Mouse (Mus musculus) layer of hippocampus, postnatal 25 days (tissue): Measurements from ENCODE around the gene Gmfb. TPM values are rescaled to one million over a fixed set of nuclear protein-coding genes. Genes with fewer than 3 reads are reported as not detected.

ENCODE experiments used
- DNase-seq, 2 experiments: peaks; one replicate each; pipeline ENCODE4 v3.0.0; 2022; ENCODE audit warnings: mixed read lengths in 2 of 2, low spot score in 1 of 2; ENCODE audit errors: extremely low spot score in 1 of 2
- total RNA-seq, 2 experiments: library from RNA; stranded (reverse); gene quantifications; 2 replicates each; pipeline ENCODE4 v1.2.3; 2021

Gene Gmfb
- total RNA-seq, 2 experiments from 2014 or later = 163 to 168 TPM

DNA sequence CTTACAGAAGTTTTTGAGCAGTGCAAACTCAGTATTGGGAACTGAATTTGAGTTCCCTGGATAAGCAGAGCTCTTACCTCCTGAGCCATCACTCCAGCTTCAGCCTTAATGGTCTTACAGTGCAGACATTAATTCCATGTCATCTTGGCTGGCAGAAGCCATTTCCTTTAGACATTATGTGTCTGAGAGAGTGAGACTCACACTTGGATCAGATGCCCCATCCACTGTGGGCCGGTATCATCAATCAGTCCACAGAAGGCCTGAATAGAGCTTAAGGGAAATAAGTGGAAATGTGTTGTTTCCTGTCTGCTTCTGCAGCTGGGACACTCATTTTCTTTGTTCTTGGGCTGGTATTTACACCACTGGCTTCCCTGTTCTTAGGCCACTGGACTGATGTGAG is 18.3 kb downstream of the Gmfb start:
- no peak for DNase-seq

GRCm38 (mm10) chr14:46803259-46803658 is 18.8 kb downstream of the Gmfb start:
- no peak for DNase-seq

GRCm38 (mm10) chr14:46800684-46801345 is 21.2 kb downstream of the Gmfb start:
- DNase-seq = no peak

GRCm38 (mm10) chr14:46794157-46794556 is 27.9 kb downstream of the Gmfb start:
- DNase-seq = no peak

DNA sequence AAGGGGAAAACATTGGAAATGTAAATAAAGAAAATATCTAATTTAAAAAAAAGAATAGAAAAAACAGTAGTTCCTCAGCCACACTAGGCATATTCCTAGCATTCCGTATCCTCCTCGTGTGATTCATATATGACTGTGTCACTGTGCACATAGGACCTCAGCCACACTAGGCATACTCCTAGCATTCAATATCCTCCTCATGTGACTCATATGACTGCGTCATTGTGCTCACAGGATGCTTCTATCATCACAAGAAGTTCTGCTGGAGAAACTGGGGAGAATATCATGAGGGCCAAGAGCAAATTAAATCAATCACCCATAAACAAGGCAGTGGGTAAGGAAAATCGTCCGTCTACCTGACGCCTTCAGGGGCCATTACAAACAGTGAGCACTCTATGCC is 31.3 kb downstream of the Gmfb start:
- DNase-seq = no peak

DNA sequence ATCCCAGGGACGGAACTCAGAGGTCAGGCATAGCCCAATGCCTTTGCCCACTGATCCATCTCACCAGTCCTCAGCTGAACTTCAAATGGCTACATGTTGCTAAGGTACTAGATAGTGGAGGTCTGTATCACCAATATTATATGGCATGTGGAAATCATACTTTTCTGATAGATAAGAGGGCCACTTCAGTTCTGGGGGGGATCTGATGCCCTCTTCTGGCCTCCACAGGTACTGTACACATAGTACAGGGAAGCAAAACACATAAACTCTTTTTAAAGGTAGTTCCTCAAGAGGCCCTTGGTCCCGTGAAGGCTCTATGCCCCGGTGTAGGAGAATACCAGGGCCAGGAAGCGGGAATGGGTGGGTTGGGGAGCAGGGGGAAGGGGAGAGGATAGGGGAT is 31.7 kb downstream of the Gmfb start:
- DNase-seq = no peak

- no peak for DNase-seq
Observed at GRCm38 (mm10) chr14:46788505-46788901, 33.5 kb downstream of the Gmfb start.

- DNase-seq = peak; percentile 86 to 91
Observed at GRCm38 (mm10) chr14:46787787-46788504, 34.1 kb downstream of the Gmfb start, which contains the start of gene Cnih1. Gene Cnih1, minus strand, starts transcription at chr14:46788411.

DNA sequence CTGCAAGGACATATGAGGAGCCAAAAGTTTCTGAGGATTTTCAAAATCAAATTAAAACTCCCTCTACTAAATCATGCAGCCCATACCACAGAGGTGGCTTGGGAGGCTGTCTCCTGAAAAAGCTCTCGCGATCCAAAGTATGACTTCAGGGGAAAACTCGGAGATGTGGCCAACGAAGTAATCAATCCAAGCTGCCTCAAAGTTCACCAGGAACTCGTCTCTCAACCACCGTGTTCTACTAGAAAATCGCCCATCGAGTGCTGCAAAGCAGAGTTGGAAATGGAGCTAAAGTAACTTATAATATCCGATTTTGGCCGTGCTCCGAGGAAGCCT is 34.6 kb downstream of the Gmfb start:
- DNase-seq = no peak

GRCm38 (mm10) chr14:46785247-46785646 is 36.8 kb downstream of the Gmfb start:
- DNase-seq = no peak

GRCm38 (mm10) chr14:46783327-46783926 is 38.6 kb downstream of the Gmfb start:
- no peak for DNase-seq

DNA sequence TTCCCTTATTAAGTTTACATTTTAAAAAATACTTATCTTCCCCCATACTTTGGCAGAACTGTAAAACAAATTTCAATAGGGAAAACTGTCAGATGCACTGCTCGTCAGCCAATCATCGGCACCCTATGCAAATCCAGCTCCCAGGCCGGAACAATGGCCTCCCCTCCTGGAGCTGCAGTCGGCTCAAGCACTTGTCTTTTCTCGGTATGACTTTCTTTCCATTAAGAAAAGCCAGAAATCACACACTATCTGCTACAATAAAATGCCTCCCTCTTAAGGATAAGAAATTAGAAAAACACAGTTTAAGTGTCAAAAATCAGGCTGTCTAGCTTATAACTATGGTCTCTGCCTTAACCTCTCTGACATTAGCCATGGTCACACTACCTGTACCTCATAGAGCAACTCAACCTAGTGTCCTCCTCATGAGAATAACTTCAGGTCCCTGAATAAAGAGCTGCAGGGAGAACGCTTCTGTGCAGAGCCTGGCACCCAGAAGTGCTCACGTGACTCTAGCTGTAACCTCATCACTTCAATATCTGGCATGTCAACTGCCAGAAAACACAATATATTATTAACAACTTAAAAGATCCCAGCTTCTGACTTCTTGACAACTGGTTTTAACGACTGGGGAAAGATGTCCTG is 39.7 kb downstream of the Gmfb start:
- DNase-seq = no peak

GRCm38 (mm10) chr14:46781086-46781485 is 41.0 kb downstream of the Gmfb start:
- DNase-seq = no peak

- DNase-seq = no peak
Observed at GRCm38 (mm10) chr14:46779217-46779616, 42.8 kb downstream of the Gmfb start.

DNA sequence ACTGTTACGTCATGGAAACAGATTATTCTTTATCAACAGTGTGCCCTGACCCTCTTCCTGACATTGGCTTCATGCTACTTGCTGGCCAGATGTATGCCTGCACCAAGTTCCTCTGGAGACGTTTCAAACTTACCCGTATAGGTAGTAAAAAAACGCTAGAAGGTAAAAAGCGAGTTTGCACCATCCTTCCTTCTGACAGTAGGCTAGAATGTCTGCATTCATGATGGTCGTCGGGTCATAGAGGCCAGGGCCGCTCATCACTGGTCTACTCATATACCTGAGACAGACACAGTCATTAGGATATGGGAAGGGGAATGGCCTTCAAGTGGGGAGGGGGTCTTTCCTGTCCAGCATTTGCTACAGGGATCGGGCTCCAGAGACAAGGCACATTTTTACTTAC is 43.3 kb downstream of the Gmfb start:
- no peak for DNase-seq

- DNase-seq = no peak
Observed at GRCm38 (mm10) chr14:46770036-46770435, 52.0 kb downstream of the Gmfb start.

DNA sequence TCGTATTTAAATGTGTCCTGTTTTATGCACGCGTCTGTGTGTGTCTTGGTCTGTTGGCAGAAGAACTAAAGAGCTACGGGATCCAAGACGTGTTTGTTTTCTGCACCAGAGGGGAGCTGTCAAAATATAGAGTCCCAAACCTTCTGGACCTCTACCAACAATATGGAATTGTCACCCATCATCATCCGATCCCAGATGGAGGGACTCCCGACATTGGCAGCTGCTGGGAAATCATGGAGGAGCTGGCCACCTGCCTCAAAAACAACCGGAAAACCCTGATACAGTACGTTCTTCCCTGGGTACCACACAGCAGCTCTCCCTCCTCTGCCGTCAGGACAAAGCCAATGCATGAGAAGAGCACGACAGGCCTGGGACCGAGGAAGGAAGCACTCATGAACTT is 54.9 kb downstream of the Gmfb start:
- DNase-seq = peak; percentile 40 to 46

GRCm38 (mm10) chr14:46761186-46761585 is 60.9 kb downstream of the Gmfb start:
- no peak for DNase-seq

DNA sequence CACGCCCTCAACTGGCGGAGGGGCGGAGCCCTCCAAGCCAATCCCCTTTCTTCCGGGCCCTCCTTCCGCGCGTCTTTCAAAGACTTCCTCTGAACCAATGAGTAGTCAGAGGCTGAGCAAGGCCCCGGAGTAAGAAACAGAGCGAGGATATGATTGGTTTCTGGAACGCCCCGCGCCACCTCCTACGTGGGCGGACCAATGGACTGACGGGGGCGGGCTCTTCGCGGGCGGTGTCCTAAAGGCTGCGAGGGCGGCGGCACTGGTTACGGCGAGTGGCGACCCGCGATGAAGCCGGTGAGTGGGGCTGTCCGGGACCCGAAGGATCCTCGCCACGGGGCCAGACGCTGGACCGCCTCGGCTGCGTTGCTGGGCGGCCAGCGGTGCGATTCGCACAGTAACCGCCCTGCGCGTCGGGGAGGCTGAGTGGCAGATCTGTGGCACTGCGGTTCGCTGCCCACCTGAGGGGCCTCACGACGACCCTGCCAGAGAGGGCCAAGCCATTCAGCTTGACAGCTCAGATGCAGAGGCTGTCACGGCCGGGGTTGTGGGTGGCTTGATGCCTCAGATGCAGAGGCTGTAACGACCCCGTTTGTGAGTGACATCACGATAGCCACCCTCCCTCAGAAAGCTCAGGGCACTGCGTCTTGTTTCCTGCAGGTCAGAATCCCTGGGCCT is 61.5 kb downstream of the Gmfb start, which contains the start of gene Cdkn3:
Gene Cdkn3 (plus strand): TSS at position 187 of the 675 bp plus-strand sequence.
- DNase-seq = peak; percentile 54 to 56

DNA sequence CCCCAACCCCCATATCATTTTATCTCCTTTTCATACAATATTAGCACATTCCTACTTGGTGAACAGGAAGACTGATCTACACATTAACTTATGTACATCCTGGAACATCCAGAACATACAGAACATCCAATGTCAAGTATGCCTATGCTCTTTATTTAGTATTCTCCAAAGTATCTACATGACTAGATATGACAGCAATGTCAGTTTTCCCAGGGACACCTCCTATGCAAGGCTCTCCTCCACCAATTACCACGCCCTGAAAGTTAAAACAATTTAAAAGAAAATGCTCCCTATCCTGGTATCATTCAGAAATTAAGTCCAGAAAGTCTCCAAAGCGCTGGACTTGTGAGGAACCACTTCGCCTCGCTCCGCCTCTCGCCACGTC is 62.1 kb downstream of the Gmfb start:
- DNase-seq = no peak
